Comparison of ENCODE assay signal across 8 mouse cellular contexts in genomic region chr7:65862473-65863176, GRCm38 (mm10). TPM values are rescaled to one million over a fixed set of nuclear protein-coding genes. Genes with fewer than 3 reads are reported as not detected.
DNase-seq lines count a peak whose midpoint lies in the region; ATAC-seq and TF ChIP-seq lines count a peak whose summit lies in the region.

No protein-coding gene starts in this region.

- no peaks in the 10 kb centered on the region for H3K36me3 ChIP-seq in megakaryocyte, embryonic 14.5 days (replicated peaks; ENCODE audit: low read length)
- H3K36me3 ChIP-seq in limb, embryonic 14.5 days (ENCODE audit: control insufficient read depth, insufficient read depth, low read length), result no peaks in the 10 kb centered on the region
- no peaks in the 10 kb centered on the region for H3K36me3 ChIP-seq in stomach, embryonic 15.5 days

- 1% methylated on average over 32 of the region's 61 CpGs for WGBS in limb, embryonic 14.5 days
- 3% methylated on average over 61 of the region's 61 CpGs for WGBS in stomach, embryonic 15.5 days

- peak overlapping the region; percentile 68 for H3K9ac ChIP-seq in limb, embryonic 14.5 days (ENCODE audit: low read depth, low read length, severe bottlenecking)
- H3K9ac ChIP-seq in stomach, embryonic 15.5 days, result peak overlapping the region; percentile 43; the same call in 1 of the 2 replicates

- H3K4me3 ChIP-seq in megakaryocyte, embryonic 14.5 days (replicated peaks), result peak overlapping the region; percentile 46
- H3K4me3 ChIP-seq in limb, embryonic 14.5 days (replicated peaks; ENCODE audit: low read length), result peak overlapping the region; percentile 65
- peak overlapping the region; percentile 61 for H3K4me3 ChIP-seq in stomach, embryonic 15.5 days (replicated peaks)

- no peaks in the 10 kb centered on the region; the same call in 1 of the 2 replicates for H3K9me3 ChIP-seq in megakaryocyte, embryonic 14.5 days
- H3K9me3 ChIP-seq in limb, embryonic 14.5 days (ENCODE audit: control insufficient read depth, low read length), result no peaks in the 10 kb centered on the region
- no peaks in the 10 kb centered on the region for H3K9me3 ChIP-seq in stomach, embryonic 15.5 days

- peak; percentile 34 for DNase-seq in adrenal gland, postnatal 10 days
- no peak for DNase-seq in adrenal gland, adult 8-10 months
- DNase-seq in limb, embryonic 14.5 days (ENCODE audit: low spot score), result no peak
- no peak for DNase-seq in gastrocnemius, postnatal 25 days
- DNase-seq in thymus, postnatal 0 days (ENCODE audit: low spot score), result no peak

- ATAC-seq in megakaryocyte, adult 5-6 weeks (ENCODE audit: poor library complexity, severe bottlenecking), result no peak
- ATAC-seq in limb, embryonic 14.5 days (ENCODE audit: low FRiP score, low read depth), result no peak; the same call in 1 of the 2 replicates
- ATAC-seq in stomach, embryonic 15.5 days (ENCODE audit: insufficient read depth, low FRiP score, low read depth), result no peak; the same call in 1 of the 2 replicates

- H3K27me3 ChIP-seq in megakaryocyte, embryonic 14.5 days (replicated peaks), result peaks cover 69% of the 10 kb centered on the region
- peaks cover 7% of the 10 kb centered on the region; the same call in 1 of the 2 replicates for H3K27me3 ChIP-seq in limb, embryonic 14.5 days (ENCODE audit: control insufficient read depth, insufficient read depth, low read length)
- H3K27me3 ChIP-seq in stomach, embryonic 15.5 days (replicated peaks), result peaks cover 36% of the 10 kb centered on the region

- no peak for TF ChIP-seq POLR2A in limb, embryonic 14.5 days (IDR thresholded peaks at IDR 0.05; ENCODE audit: borderline replicate concordance, extremely low read depth, insufficient read depth, insufficient read length)

- 0 out of 2 replicates have a peak overlapping the region, but pooled peaks have one; percentile 13 for H3K27ac ChIP-seq in limb, embryonic 14.5 days (replicated peaks; ENCODE audit: low read depth, low read length)
- H3K27ac ChIP-seq in stomach, embryonic 15.5 days, result no peak overlapping the region

- peak overlapping the region; percentile 98 for H3K4me2 ChIP-seq in limb, embryonic 14.5 days (replicated peaks; ENCODE audit: low read depth, low read length, severe bottlenecking)
- H3K4me2 ChIP-seq in stomach, embryonic 15.5 days, result peak overlapping the region; percentile 98

- H3K4me1 ChIP-seq in megakaryocyte, embryonic 14.5 days, result peaks cover 6% of the 10 kb centered on the region
- peaks cover 10% of the 10 kb centered on the region for H3K4me1 ChIP-seq in limb, embryonic 14.5 days (ENCODE audit: control insufficient read depth, insufficient read depth, low read length)
- H3K4me1 ChIP-seq in stomach, embryonic 15.5 days, result peaks cover 5% of the 10 kb centered on the region

RNA-seq across cellular contexts. Expression of gene Pcsk6, which starts 1.1 kb away (rescaled TPM):
- total RNA-seq in adrenal gland, postnatal 10 days (2021), result 10 to 100 TPM; 33.7 to 39.1 TPM
- 10 to 100 TPM; 10.7 to 18.4 (median 14.7) TPM for total RNA-seq in adrenal gland, adult 8-10 months (2022)
- not detected in 2 replicates for polyA plus RNA-seq in megakaryocyte, embryonic 14.5 days (2012; ENCODE audit: insufficient read depth, low replicate concordance)
- not detected in 2 replicates for total RNA-seq in megakaryocyte, adult 5-6 weeks (2015)
- not detected in 2 replicates for total RNA-seq in megakaryocyte, adult 5-6 weeks (2017)
- polyA plus RNA-seq in limb, embryonic 14.5 days (2012; rRNA removed), result 34.1 and 37.9 TPM in 2 replicates
- polyA plus RNA-seq in limb, embryonic 14.5 days (2014; fragmentation: Nextera tagmentation; extraction: Ambion mirVana), result 15.2 and 19.4 TPM in 2 replicates
- 4.8 TPM in 2 replicates for polyA plus RNA-seq in stomach, embryonic 15.5 days (2015; fragmentation: Nextera tagmentation; extraction: Ambion mirVana)
- 10 to 100 TPM; 21.0 to 25.1 TPM for total RNA-seq in gastrocnemius, postnatal 25 days (2021)
- 0.93 and 1.2 TPM in 2 replicates for polyA plus RNA-seq in thymus, postnatal 0 days (2015; fragmentation: Nextera tagmentation; extraction: Ambion mirVana)

Comparison
In these comparisons a context has a peak if more than half of its experiments do, and no peak if none do; other contexts are left out.
1. RNA of gene Pcsk6, which starts 1.1 kb away (total RNA-seq): 33.7 to 39.1 TPM in adrenal gland, postnatal 10 days, 21.0 to 25.1 TPM in gastrocnemius, postnatal 25 days and 10.7 to 18.4 TPM in adrenal gland, adult 8-10 months; not detected in megakaryocyte, adult 5-6 weeks; every median in the first group is over 10 times any median in the second.
2. Peak in every context shown above with its lines, with median percentiles within 50 percentile points of each other: H3K4me3 ChIP-seq.